Mouse (Mus musculus) limb, embryonic 11.5 days (tissue): ENCODE measurements around the gene Ptprn2. TPM values are rescaled to one million over a fixed set of nuclear protein-coding genes. Genes with fewer than 3 reads are reported as not detected.

Experiments used
- ATAC-seq: fragments of 200-750 bp; cut with Nextera tagmentation; 2 replicates; pipeline ENCODE4 v1.8.0; 2017; ENCODE audit warnings: low read depth; ENCODE audit not compliant: insufficient number of reproducible peaks, low FRiP score, low TSS enrichment
- DNase-seq: peaks from one replicate; pipeline ENCODE4 v3.0.0-alpha.2; 2015; ENCODE audit warnings: low spot score
- H3K27ac ChIP-seq: fragments of 300-500 bp; sonication (generic); replicated peaks from 2 replicates; pipeline ENCODE4 v1.5.1; 2014; ENCODE audit warnings: low read depth, mild to moderate bottlenecking, low read length
- H3K27me3 ChIP-seq: fragments of 300-500 bp; sonication (generic); 2 replicates; pipeline ENCODE4 v1.6.1; 2014; ENCODE audit warnings: mild to moderate bottlenecking, low read length, mixed read lengths; ENCODE audit not compliant: control insufficient read depth, insufficient read depth
- H3K36me3 ChIP-seq: fragments of 300-500 bp; sonication (generic); 2 replicates; pipeline ENCODE4 v1.6.1; 2014; ENCODE audit warnings: mild to moderate bottlenecking, low read length, moderate library complexity, mixed read lengths; ENCODE audit not compliant: control insufficient read depth, insufficient read depth
- H3K4me1 ChIP-seq: fragments of 300-500 bp; sonication (generic); 2 replicates; pipeline ENCODE4 v1.6.1; 2014; ENCODE audit warnings: low read length, mixed read lengths; ENCODE audit not compliant: control insufficient read depth, insufficient read depth
- H3K4me2 ChIP-seq: fragments of 300-500 bp; sonication (generic); 2 replicates; pipeline ENCODE4 v1.6.1; 2014; ENCODE audit warnings: low read depth, mild to moderate bottlenecking, moderate library complexity; ENCODE audit not compliant: severe bottlenecking
- H3K4me3 ChIP-seq: fragments of 300-500 bp; sonication (generic); 2 replicates; pipeline ENCODE4 v1.5.1; 2014; ENCODE audit warnings: low read depth, low read length
- H3K9ac ChIP-seq: fragments of 300-500 bp; sonication (generic); 2 replicates; pipeline ENCODE4 v1.6.1; 2014; ENCODE audit warnings: mild to moderate bottlenecking, low read length
- H3K9me3 ChIP-seq: fragments of 300-500 bp; sonication (generic); 2 replicates; pipeline ENCODE4 v1.6.1; 2016; ENCODE audit warnings: low read length; ENCODE audit not compliant: control insufficient read depth
- WGBS: fragments of 180-500 bp; shearing (Covaris S2); extraction: QIAGEN DNeasy Blood & Tissue Kit; methylation state at CpG from one replicate; pipeline ENCODE4 v1.1.7; 2014; 5-methylcytosine and 5-hydroxymethylcytosine counted together
- polyA plus RNA-seq: library from polyadenylated mRNA; unstranded; fragments of >200 nt; fragmentation: Nextera tagmentation; extraction: Ambion mirVana; gene quantifications from 2 replicates; pipeline ENCODE4 v1.2.1, GENCODE M21; 2014

Ptprn2 gene
- polyA plus RNA-seq, 1 experiment from 2014 or later = not detected

- DNase-seq = no peak
- 89% methylated on average over 3 of the region's 3 CpGs for WGBS
- H3K36me3 ChIP-seq = no peaks in the 10 kb centered on the region
- H3K27ac ChIP-seq = no peak overlapping the region
- H3K4me1 ChIP-seq = no peaks in the 10 kb centered on the region
- no peak overlapping the region for H3K4me3 ChIP-seq
- no peaks in the 10 kb centered on the region for H3K27me3 ChIP-seq
- no peak overlapping the region for H3K9ac ChIP-seq
- H3K4me2 ChIP-seq = no peak overlapping the region
- no peak for ATAC-seq
- H3K9me3 ChIP-seq = no peaks in the 10 kb centered on the region
These were observed 353.2 kb downstream of the Ptprn2 start for GRCm38 (mm10) chr12:116838611-116839192.

GRCm38 (mm10) chr12:116842723-116843272, 357.3 kb downstream of the Ptprn2 start:
- Histone ChIP-seq H3K4me3 (no peak overlapping the region), H3K36me3 (no peaks in the 10 kb centered on the region), H3K9me3 (no peaks in the 10 kb centered on the region), H3K4me1 (no peaks in the 10 kb centered on the region), H3K4me2 (no peak overlapping the region), H3K27ac (no peak overlapping the region), H3K9ac (no peak overlapping the region), H3K27me3 (no peaks in the 10 kb centered on the region)
- ATAC-seq (no peak), DNase-seq (no peak)
- 71% methylated on average over 8 of the region's 8 CpGs for WGBS

- H3K4me3 ChIP-seq = no peak overlapping the region
- no peak overlapping the region for H3K27ac ChIP-seq
- DNase-seq (no peak), ATAC-seq (no peak)
- H3K4me1 ChIP-seq = no peaks in the 10 kb centered on the region
- no peak overlapping the region for H3K9ac ChIP-seq
- H3K27me3 ChIP-seq = no peaks in the 10 kb centered on the region
- no peak overlapping the region for H3K4me2 ChIP-seq
- H3K36me3 ChIP-seq = no peaks in the 10 kb centered on the region
- H3K9me3 ChIP-seq = no peaks in the 10 kb centered on the region
These were observed 360.7 kb downstream of the Ptprn2 start for GRCm38 (mm10) chr12:116846220-116846619.

DNA sequence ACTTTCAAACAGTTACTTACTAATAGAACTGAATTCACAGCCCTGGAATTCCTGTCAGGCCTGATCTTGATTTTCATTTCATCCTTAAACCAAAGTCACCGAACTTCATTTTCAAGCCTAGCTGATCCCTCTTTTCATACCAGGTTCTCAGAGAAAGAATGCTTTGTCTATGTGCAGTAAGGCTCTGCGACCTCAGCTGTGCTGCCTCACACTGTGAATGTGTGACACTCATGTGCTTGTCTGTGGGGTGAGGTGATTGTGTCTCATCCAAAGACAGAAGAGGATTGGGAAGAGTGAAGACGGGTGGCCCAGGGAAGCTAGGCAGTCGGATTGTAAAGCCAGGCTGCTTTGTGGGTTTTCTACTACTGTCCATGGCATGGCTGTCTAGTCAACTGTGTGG, 361.5 kb downstream of the Ptprn2 start:
- no peaks in the 10 kb centered on the region for H3K4me1 ChIP-seq
- no peak overlapping the region for H3K4me2 ChIP-seq
- ATAC-seq (no peak), DNase-seq (no peak)
- H3K36me3 ChIP-seq = no peaks in the 10 kb centered on the region
- H3K27me3 ChIP-seq = no peaks in the 10 kb centered on the region
- whole genome bisulfite sequencing = 80% methylated on average over 4 of the region's 4 CpGs
- H3K9me3 ChIP-seq = no peaks in the 10 kb centered on the region
- no peak overlapping the region for H3K27ac ChIP-seq
- no peak overlapping the region for H3K9ac ChIP-seq
- no peak overlapping the region for H3K4me3 ChIP-seq

DNA sequence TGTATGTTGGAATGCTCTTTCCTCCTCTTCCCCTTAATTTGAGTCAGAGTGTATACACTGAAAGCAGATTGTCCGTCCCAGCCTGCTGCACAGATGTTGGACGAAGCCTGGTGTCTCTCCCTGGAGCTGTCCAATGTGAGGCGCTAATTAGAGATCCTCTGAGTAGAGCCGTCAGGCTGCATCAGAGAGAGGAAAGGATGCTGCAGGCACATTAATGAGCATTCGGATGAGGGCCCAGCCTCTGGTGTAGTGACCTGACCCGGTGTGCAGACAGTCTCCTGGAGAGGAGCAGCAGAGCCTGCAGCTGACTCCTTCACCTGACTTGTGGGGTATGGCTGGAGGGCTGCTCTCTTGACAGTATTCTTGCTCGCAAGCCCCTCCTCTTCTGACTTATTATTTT, 370.8 kb downstream of the Ptprn2 start:
- 56% methylated on average over 7 of the region's 7 CpGs for WGBS
- Histone ChIP-seq H3K9me3 (no peaks in the 10 kb centered on the region), H3K4me2 (no peak overlapping the region), H3K4me3 (no peak overlapping the region), H3K27ac (no peak overlapping the region), H3K27me3 (no peaks in the 10 kb centered on the region), H3K4me1 (no peaks in the 10 kb centered on the region), H3K9ac (no peak overlapping the region), H3K36me3 (no peaks in the 10 kb centered on the region)
- DNase-seq (no peak), ATAC-seq (no peak)

DNA sequence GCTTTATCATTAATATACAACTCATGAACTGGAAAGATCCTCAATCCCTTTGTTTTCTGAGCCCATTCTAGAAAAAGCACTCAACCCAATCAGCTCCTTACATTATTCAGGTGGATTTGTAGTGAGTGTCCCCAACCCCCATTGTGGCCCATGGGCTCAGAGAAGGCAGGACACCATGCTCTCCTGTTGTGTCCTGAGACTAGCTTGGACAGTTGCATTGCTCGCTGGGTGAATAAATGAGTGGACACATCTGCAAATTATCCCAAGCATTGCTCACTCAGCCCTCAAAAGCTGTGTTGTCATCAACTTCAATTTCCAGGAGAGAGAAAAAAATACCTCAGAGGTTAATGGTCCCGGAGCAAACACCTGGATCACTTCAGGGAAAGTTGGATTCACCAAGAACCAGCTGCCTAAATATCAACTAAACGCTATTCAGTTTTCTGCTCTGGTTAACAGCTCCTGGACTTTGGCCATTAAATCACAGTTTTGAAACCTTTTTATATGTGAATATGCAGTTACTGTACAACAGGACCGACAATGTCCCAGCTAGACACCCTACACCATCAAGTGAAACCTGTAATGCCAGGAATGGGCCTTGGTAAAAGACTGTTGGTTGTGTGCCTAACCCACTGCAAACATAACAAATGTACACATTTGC, 376.0 kb downstream of the Ptprn2 start:
- H3K36me3 ChIP-seq = no peaks in the 10 kb centered on the region
- H3K9me3 ChIP-seq = no peaks in the 10 kb centered on the region
- no peak for ATAC-seq
- DNase-seq = no peak
- H3K27me3 ChIP-seq = no peaks in the 10 kb centered on the region
- H3K9ac ChIP-seq = no peak overlapping the region
- H3K4me1 ChIP-seq = no peaks in the 10 kb centered on the region
- no peak overlapping the region for H3K4me2 ChIP-seq
- WGBS = 85% methylated on average over 4 of the region's 4 CpGs
- H3K27ac ChIP-seq = no peak overlapping the region
- H3K4me3 ChIP-seq = no peak overlapping the region

DNA sequence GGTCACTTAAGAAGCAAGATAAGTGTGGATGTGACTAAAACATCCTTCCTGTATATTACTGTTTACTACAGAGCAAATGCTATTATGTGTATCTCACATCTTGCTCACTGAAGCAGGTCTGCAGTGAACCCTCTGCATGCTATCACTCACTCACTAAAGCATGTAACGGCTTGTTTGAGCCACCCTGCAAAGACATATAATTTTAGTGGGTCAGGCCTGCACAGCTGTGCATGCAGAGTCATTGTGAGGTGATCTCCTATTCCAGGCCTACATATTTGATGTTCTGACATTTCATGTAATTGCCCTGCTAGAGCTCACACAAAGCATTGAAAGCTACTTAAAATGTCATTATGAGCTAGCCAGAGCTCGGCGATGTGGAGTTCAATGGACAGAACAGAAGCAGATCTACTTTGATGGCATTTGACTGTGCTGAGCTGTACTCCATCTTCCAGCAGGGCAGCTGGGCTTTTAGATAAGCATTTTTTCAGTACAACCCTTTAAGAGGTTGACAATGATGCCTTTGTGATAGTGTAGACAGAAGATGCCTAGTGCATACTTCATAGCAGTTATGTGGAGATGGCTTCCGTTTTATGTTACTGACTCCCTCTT, 377.9 kb downstream of the Ptprn2 start:
- Histone ChIP-seq H3K4me1 (no peaks in the 10 kb centered on the region), H3K4me3 (no peak overlapping the region), H3K27me3 (no peaks in the 10 kb centered on the region), H3K9ac (no peak overlapping the region), H3K9me3 (no peaks in the 10 kb centered on the region), H3K36me3 (no peaks in the 10 kb centered on the region), H3K4me2 (no peak overlapping the region), H3K27ac (no peak overlapping the region)
- DNase-seq (no peak), ATAC-seq (no peak)
- WGBS = 85% methylated on average over 4 of the region's 4 CpGs

DNA sequence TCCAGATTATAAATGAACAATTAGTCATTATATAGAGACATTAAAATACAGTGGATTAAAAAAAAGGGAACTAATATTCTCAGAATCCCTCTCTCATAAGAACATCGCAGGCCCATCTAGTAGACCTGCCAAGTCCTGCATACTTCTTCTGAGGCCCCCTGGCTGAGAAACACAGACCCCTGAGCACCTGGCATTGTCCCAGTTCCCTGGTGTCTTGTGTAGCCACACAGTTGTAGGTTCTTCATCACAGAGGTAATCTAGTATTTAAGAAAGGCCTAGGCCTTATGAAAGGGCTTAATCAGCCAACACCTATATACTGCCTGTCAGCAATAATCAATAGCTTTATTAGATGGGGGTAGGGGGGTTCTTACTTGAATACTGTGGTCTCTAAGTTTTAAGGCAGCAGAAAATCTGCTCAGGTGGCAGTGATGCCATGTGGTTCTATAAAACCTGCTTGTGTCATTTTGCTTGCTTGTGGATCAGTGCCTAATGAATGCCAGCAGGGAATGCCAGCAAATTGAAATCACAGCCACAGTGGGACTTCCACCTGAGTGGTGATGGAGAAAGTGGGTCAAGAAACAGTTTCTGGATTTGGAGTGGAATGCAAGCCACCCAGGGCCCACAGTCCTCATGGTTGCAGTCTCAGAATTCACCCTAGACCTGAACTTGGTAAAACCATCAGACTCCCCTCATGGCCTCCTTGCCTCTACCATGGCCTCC, 388.5 kb downstream of the Ptprn2 start:
- no peaks in the 10 kb centered on the region for H3K36me3 ChIP-seq
- ATAC-seq (no peak), DNase-seq (no peak)
- no peak overlapping the region for H3K9ac ChIP-seq
- H3K4me1 ChIP-seq = no peaks in the 10 kb centered on the region
- no peak overlapping the region for H3K4me2 ChIP-seq
- 89% methylated on average over 1 of the region's 1 CpGs for WGBS
- no peak overlapping the region for H3K27ac ChIP-seq
- H3K27me3 ChIP-seq = no peaks in the 10 kb centered on the region
- H3K4me3 ChIP-seq = no peak overlapping the region
- no peaks in the 10 kb centered on the region for H3K9me3 ChIP-seq
